Mouse (Mus musculus) hindbrain, embryonic 14.5 days (tissue): ENCODE data around the gene Hamp2. TPM values are rescaled to one million over a fixed set of nuclear protein-coding genes. Genes with fewer than 3 reads are reported as not detected.

Experiments
- ATAC-seq: fragments of 200-750 bp; cut with Nextera tagmentation; 2 replicates; pipeline ENCODE4 v1.8.0; 2017; ENCODE audit warnings: moderate number of reproducible peaks, mild to moderate bottlenecking, moderate TSS enrichment, moderate library complexity; ENCODE audit not compliant: low FRiP score
- DNase-seq: peaks from one replicate; pipeline ENCODE4 v3.0.0-alpha.2; 2015; ENCODE audit warnings: low spot score
- H3K27ac ChIP-seq: fragments of 300-500 bp; sonication (generic); 2 replicates; pipeline ENCODE4 v1.5.1; 2014; ENCODE audit warnings: mild to moderate bottlenecking, moderate library complexity
- H3K27me3 ChIP-seq: fragments of 300-500 bp; sonication (generic); 2 replicates; pipeline ENCODE4 v1.6.1; 2014; ENCODE audit warnings: mild to moderate bottlenecking, low read length, mixed read lengths; ENCODE audit not compliant: control insufficient read depth, insufficient read depth
- H3K36me3 ChIP-seq: fragments of 300-500 bp; sonication (generic); replicated peaks from 2 replicates; pipeline ENCODE4 v1.6.1; 2014; ENCODE audit not compliant: control insufficient read depth, insufficient read depth
- H3K4me1 ChIP-seq: fragments of 300-500 bp; sonication (generic); replicated peaks from 2 replicates; pipeline ENCODE4 v1.6.1; 2014; ENCODE audit warnings: antibody characterized with exemption, low read length, mixed read lengths; ENCODE audit not compliant: control insufficient read depth, insufficient read depth
- H3K4me2 ChIP-seq: fragments of 300-500 bp; sonication (generic); replicated peaks from 2 replicates; pipeline ENCODE4 v1.6.1; 2014; ENCODE audit warnings: mild to moderate bottlenecking, moderate library complexity
- H3K4me3 ChIP-seq: fragments of 300-500 bp; sonication (generic); replicated peaks from 2 replicates; pipeline ENCODE4 v1.5.1; 2014; ENCODE audit warnings: mild to moderate bottlenecking, low read length
- H3K9ac ChIP-seq: fragments of 300-500 bp; sonication (generic); 2 replicates; pipeline ENCODE4 v1.6.1; 2014
- H3K9me3 ChIP-seq: fragments of 300-500 bp; sonication (generic); 2 replicates; pipeline ENCODE4 v1.6.1; 2016; ENCODE audit warnings: low read length; ENCODE audit not compliant: control insufficient read depth
- WGBS: fragments of 180-500 bp; shearing (Covaris S2); extraction: QIAGEN DNeasy Blood & Tissue Kit; methylation state at CpG from one replicate; pipeline ENCODE4 v1.1.7; 2014; 5-methylcytosine and 5-hydroxymethylcytosine counted together
- polyA plus RNA-seq: library from polyadenylated mRNA; unstranded; fragments of >200 nt; fragmentation: Nextera tagmentation; extraction: Ambion mirVana; gene quantifications from 2 replicates; pipeline ENCODE4 v1.2.1, GENCODE M21; 2014

Gene Hamp2
- polyA plus RNA-seq, 1 experiment from 2014 or later = not detected

GRCm38 (mm10) chr7:30964366-30964765 is 39.9 kb upstream of the Hamp2 start:
- no peak for ATAC-seq
- H3K9me3 ChIP-seq = no peaks in the 10 kb centered on the region
- H3K27ac ChIP-seq = no peak overlapping the region
- H3K4me3 ChIP-seq = no peak overlapping the region
- no peak overlapping the region for H3K4me2 ChIP-seq
- H3K27me3 ChIP-seq = no peaks in the 10 kb centered on the region
- H3K36me3 ChIP-seq = no peaks in the 10 kb centered on the region
- 94% methylated on average over 7 of the region's 7 CpGs for WGBS
- H3K4me1 ChIP-seq = no peaks in the 10 kb centered on the region
- H3K9ac ChIP-seq = no peak overlapping the region
- no peak for DNase-seq

GRCm38 (mm10) chr7:30962862-30963261 is 38.4 kb upstream of the Hamp2 start:
- no peak for DNase-seq
- WGBS = 96% methylated on average over 5 of the region's 5 CpGs
- H3K27ac ChIP-seq = no peak overlapping the region

GRCm38 (mm10) chr7:30959786-30960349 is 35.4 kb upstream of the Hamp2 start:
- H3K4me1 ChIP-seq = peaks cover 18% of the 10 kb centered on the region
- no peaks in the 10 kb centered on the region for H3K9me3 ChIP-seq
- DNase-seq (no peak), ATAC-seq (no peak)
- no peak overlapping the region for H3K4me3 ChIP-seq
- H3K4me2 ChIP-seq = no peak overlapping the region
- no peaks in the 10 kb centered on the region for H3K27me3 ChIP-seq
- no peak overlapping the region for H3K27ac ChIP-seq
- H3K36me3 ChIP-seq = peaks cover 8% of the 10 kb centered on the region; the same call in 1 of the 2 replicates
- H3K9ac ChIP-seq = no peak overlapping the region
- 88% methylated on average over 6 of the region's 6 CpGs for WGBS

More at GRCm38 (mm10) chr7:30962862-30963261, 38.4 kb upstream of the Hamp2 start:
- H3K27me3 ChIP-seq = no peaks in the 10 kb centered on the region
- no peak overlapping the region for H3K9ac ChIP-seq
- peaks cover 7% of the 10 kb centered on the region for H3K4me1 ChIP-seq
- H3K36me3 ChIP-seq = 0 out of 2 replicates have a peak, but pooled peaks cover 4% of the 10 kb centered on the region
- ATAC-seq = no peak
- H3K9me3 ChIP-seq = no peaks in the 10 kb centered on the region
- H3K4me2 ChIP-seq = no peak overlapping the region
- H3K4me3 ChIP-seq = no peak overlapping the region

- ATAC-seq (no peak), DNase-seq (no peak)
- WGBS = 97% methylated on average over 9 of the region's 9 CpGs
- peak overlapping the region; percentile 71; the same call in 1 of the 2 replicates for H3K4me2 ChIP-seq
- H3K27ac ChIP-seq = no peak overlapping the region
- no peak overlapping the region for H3K9ac ChIP-seq
- H3K9me3 ChIP-seq = no peaks in the 10 kb centered on the region
- peaks cover 20% of the 10 kb centered on the region for H3K4me1 ChIP-seq
- H3K36me3 ChIP-seq = peaks cover 17% of the 10 kb centered on the region
- no peaks in the 10 kb centered on the region for H3K27me3 ChIP-seq
- no peak overlapping the region for H3K4me3 ChIP-seq
These were observed 34.5 kb upstream of the Hamp2 start for GRCm38 (mm10) chr7:30958866-30959487.

- Histone ChIP-seq H3K27ac (peak overlapping the region; percentile 98), H3K27me3 (no peaks in the 10 kb centered on the region)
- 70% methylated on average over 28 of the region's 28 CpGs for WGBS
These were observed 33.8 kb upstream of the Hamp2 start for GRCm38 (mm10) chr7:30958109-30958865.

GRCm38 (mm10) chr7:30957367-30957783 is 32.9 kb upstream of the Hamp2 start:
- DNase-seq (peak; percentile 90), ATAC-seq (peak; percentile 65)
- whole genome bisulfite sequencing = under 1% methylated on average over 43 of the region's 43 CpGs
- H3K4me3 ChIP-seq = peak overlapping the region; percentile 98
- H3K36me3 ChIP-seq = peaks cover 33% of the 10 kb centered on the region
- H3K4me1 ChIP-seq = peaks cover 20% of the 10 kb centered on the region
- H3K9me3 ChIP-seq = no peaks in the 10 kb centered on the region
- H3K4me2 ChIP-seq = peak overlapping the region; percentile 71
- H3K27ac ChIP-seq = peak overlapping the region; percentile 98
- H3K27me3 ChIP-seq = no peaks in the 10 kb centered on the region
- H3K9ac ChIP-seq = peak overlapping the region; percentile 97

More at GRCm38 (mm10) chr7:30958109-30958865, 33.8 kb upstream of the Hamp2 start:
- DNase-seq = no peak
- peaks cover 24% of the 10 kb centered on the region for H3K36me3 ChIP-seq
- no peaks in the 10 kb centered on the region for H3K9me3 ChIP-seq
- H3K4me1 ChIP-seq = peaks cover 20% of the 10 kb centered on the region
- ATAC-seq = no peak
- H3K4me2 ChIP-seq = peak overlapping the region; percentile 71
- peak overlapping the region; percentile 97 for H3K9ac ChIP-seq
- H3K4me3 ChIP-seq = peak overlapping the region; percentile 98

- Histone ChIP-seq H3K4me3 (peak within 1 kb of the TSS; percentile 98), H3K4me2 (peak within 1 kb of the TSS; percentile 79), H3K36me3 (peaks cover 38% of the 10 kb centered on the region), H3K9ac (peak within 1 kb of the TSS; percentile 97), H3K27me3 (no peaks in the 10 kb centered on the region), H3K27ac (peak within 1 kb of the TSS; percentile 98), H3K9me3 (no peaks in the 10 kb centered on the region), H3K4me1 (peaks cover 20% of the 10 kb centered on the region)
- peak; percentile 80 for DNase-seq
- ATAC-seq = peak; percentile 58
- 0% methylated on average over 16 of the region's 82 CpGs for WGBS
These were observed 32.4 kb upstream of the Hamp2 start, which contains the start of gene Usf2 for GRCm38 (mm10) chr7:30956756-30957366. TSS of gene Usf2 (minus strand) at chr7:30956803.

- DNase-seq (no peak), ATAC-seq (peak; percentile 25)
- no peaks in the 10 kb centered on the region for H3K9me3 ChIP-seq
- peak overlapping the region; percentile 97 for H3K9ac ChIP-seq
- H3K4me2 ChIP-seq = peak overlapping the region; percentile 79
- under 1% methylated on average over 30 of the region's 49 CpGs for WGBS
- H3K4me3 ChIP-seq = peak overlapping the region; percentile 98
- peak overlapping the region; percentile 98 for H3K27ac ChIP-seq
- no peaks in the 10 kb centered on the region for H3K27me3 ChIP-seq
- peaks cover 43% of the 10 kb centered on the region for H3K36me3 ChIP-seq
- H3K4me1 ChIP-seq = peaks cover 20% of the 10 kb centered on the region
These were observed 31.9 kb upstream of the Hamp2 start for GRCm38 (mm10) chr7:30956357-30956751.
